Mouse (Mus musculus) MEL (cell line): ENCODE results near the gene Cadps. TPM values are rescaled to one million over a fixed set of nuclear protein-coding genes. Genes with fewer than 3 reads are reported as not detected.

Source experiments
- DNase-seq: peaks from one replicate; pipeline ENCODE4 v3.0.0; 2011; ENCODE audit warnings: low read depth, low spot score
- H3K27ac ChIP-seq: 2 replicates; pipeline ENCODE4 v1.5.1; 2012; ENCODE audit warnings: low read depth, mild to moderate bottlenecking, control low read depth, low read length, moderate library complexity; ENCODE audit not compliant: control insufficient read depth
- H3K27me3 ChIP-seq, 2 experiments: fragments of 150-350 bp in 1 of 2; sonication (generic) in 1 of 2; 2 replicates each; pipeline ENCODE4 v1.6.1; 2012; ENCODE audit warnings: low read length in 2 of 2, mild to moderate bottlenecking in 2 of 2, improper control_type of control experiment in 1 of 2, moderate library complexity in 1 of 2; ENCODE audit not compliant: insufficient read depth in 2 of 2, control insufficient read depth in 1 of 2
- H3K36me3 ChIP-seq, 2 experiments: 2 replicates each; pipeline ENCODE4 v1.6.1; 2012 to 2014; ENCODE audit warnings: low read length in 2 of 2, improper control_type of control experiment in 1 of 2, inconsistent platforms in 1 of 2, mild to moderate bottlenecking in 1 of 2; ENCODE audit not compliant: insufficient read depth in 2 of 2, control insufficient read depth in 1 of 2
- H3K4me1 ChIP-seq, 2 experiments: fragments of 150-350 bp in 1 of 2; sonication (generic) in 1 of 2; 2 replicates each; pipeline ENCODE4 v1.6.1; 2012; ENCODE audit warnings: low read length in 2 of 2, improper control_type of control experiment in 1 of 2, mild to moderate bottlenecking in 1 of 2; ENCODE audit not compliant: insufficient read depth in 2 of 2, control insufficient read depth in 1 of 2
- H3K4me3 ChIP-seq, 2 experiments: fragments of 150-350 bp in 1 of 2; sonication (generic) in 1 of 2; 2 replicates each; pipeline ENCODE4 v1.5.1; 2012; ENCODE audit warnings: low read depth in 2 of 2, low read length in 2 of 2, mild to moderate bottlenecking in 2 of 2, moderate library complexity in 2 of 2, control low read depth in 1 of 2, improper control_type of control experiment in 1 of 2; ENCODE audit not compliant: control insufficient read depth in 1 of 2, insufficient read depth in 1 of 2
- H3K79me2 ChIP-seq: 2 replicates; pipeline ENCODE4 v1.6.1; 2012; ENCODE audit warnings: mild to moderate bottlenecking, low read length, moderate library complexity; ENCODE audit not compliant: control insufficient read depth, poor library complexity, insufficient read depth
- H3K9ac ChIP-seq: 2 replicates; pipeline ENCODE4 v1.6.1; 2012; ENCODE audit warnings: low read depth, mild to moderate bottlenecking, control low read depth, low read length, moderate library complexity; ENCODE audit not compliant: control insufficient read depth, poor library complexity, severe bottlenecking
- H3K9me3 ChIP-seq: fragments of 150-350 bp; sonication (generic); replicated peaks from 2 replicates; pipeline ENCODE4 v1.6.1; 2012; ENCODE audit warnings: mild to moderate bottlenecking, low read length, improper control_type of control experiment, moderate library complexity; ENCODE audit not compliant: insufficient read depth
- BHLHE40 ChIP-seq: IDR thresholded peaks from 2 replicates; pipeline ENCODE4 v1.6.1; 2012; ENCODE audit warnings: low read depth, mild to moderate bottlenecking, inconsistent platforms, low read length, improper control_type of control experiment, borderline replicate concordance
- CHD1 ChIP-seq: IDR thresholded peaks from 2 replicates; pipeline ENCODE4 v1.6.1; 2012; ENCODE audit warnings: low read depth, mild to moderate bottlenecking, inconsistent platforms, low read length, improper control_type of control experiment
- CHD2 ChIP-seq: IDR thresholded peaks from 2 replicates; pipeline ENCODE4 v1.6.1; 2011; ENCODE audit warnings: low read length, improper control_type of control experiment
- CTCF ChIP-seq, 3 experiments: IDR thresholded peaks in 2 of 3; conservative IDR thresholded peaks in 1 of 3; 2 replicates each; pipeline ENCODE4 v1.5.1; 2011 to 2012; ENCODE audit warnings: low read length in 3 of 3, low read depth in 2 of 3, mild to moderate bottlenecking in 2 of 3, improper control_type of control experiment in 1 of 3, inconsistent platforms in 1 of 3, mixed read lengths in 1 of 3, moderate library complexity in 1 of 3; ENCODE audit not compliant: control insufficient read depth in 1 of 3, insufficient read depth in 1 of 3, poor library complexity in 1 of 3, severe bottlenecking in 1 of 3
- E2F4 ChIP-seq: IDR thresholded peaks from 2 replicates; pipeline ENCODE4 v1.6.1; 2011; ENCODE audit warnings: low read depth, low read length, improper control_type of control experiment, borderline replicate concordance
- ELF1 ChIP-seq: IDR thresholded peaks from 2 replicates; pipeline ENCODE4 v1.6.1; 2014; ENCODE audit warnings: low read depth, mild to moderate bottlenecking, inconsistent platforms, low read length, improper control_type of control experiment, moderate library complexity
- ETS1 ChIP-seq: IDR thresholded peaks from 2 replicates; pipeline ENCODE4 v1.6.1; 2012; ENCODE audit warnings: low read depth, mild to moderate bottlenecking, inconsistent platforms, low read length, improper control_type of control experiment, moderate library complexity
- GABPA ChIP-seq: IDR thresholded peaks from 2 replicates; pipeline ENCODE4 v1.6.1; 2012; ENCODE audit warnings: low read depth, mild to moderate bottlenecking, inconsistent platforms, low read length, improper control_type of control experiment, moderate library complexity
- JUND ChIP-seq: IDR thresholded peaks from 2 replicates; pipeline ENCODE4 v1.6.1; 2011; ENCODE audit warnings: low read depth, mild to moderate bottlenecking, improper control_type of control experiment, low read length
- MAZ ChIP-seq: IDR thresholded peaks from 2 replicates; pipeline ENCODE4 v1.6.1; 2012; ENCODE audit warnings: low read depth, mild to moderate bottlenecking, inconsistent platforms, low read length, improper control_type of control experiment
- MEF2A ChIP-seq: IDR thresholded peaks from 2 replicates; pipeline ENCODE4 v1.6.1; 2014; ENCODE audit warnings: low read depth, mild to moderate bottlenecking, inconsistent platforms, low read length, improper control_type of control experiment; ENCODE audit not compliant: poor library complexity, insufficient replicate concordance, severe bottlenecking; ENCODE audit errors: extremely low read depth
- MXI1 ChIP-seq: IDR thresholded peaks from 2 replicates; pipeline ENCODE4 v1.6.1; 2011; ENCODE audit warnings: mild to moderate bottlenecking, low read depth, low read length, improper control_type of control experiment
- MYC ChIP-seq: IDR thresholded peaks from 2 replicates; pipeline ENCODE4 v1.6.1; 2011; ENCODE audit warnings: low read depth, mild to moderate bottlenecking, low read length, improper control_type of control experiment, moderate library complexity
- NELFE ChIP-seq: IDR thresholded peaks from 2 replicates; pipeline ENCODE4 v1.6.1; 2011; ENCODE audit warnings: low read depth, low read length, improper control_type of control experiment
- NRF1 ChIP-seq: IDR thresholded peaks from 2 replicates; pipeline ENCODE4 v1.6.1; 2014; ENCODE audit warnings: low read depth, mild to moderate bottlenecking, inconsistent platforms, low read length, improper control_type of control experiment, moderate library complexity; ENCODE audit not compliant: poor library complexity, insufficient read depth, severe bottlenecking
- POLR2A ChIP-seq, 2 experiments: IDR thresholded peaks; 2 replicates each; pipeline ENCODE4 v1.6.1; 2011 to 2012; ENCODE audit warnings: low read length in 2 of 2, mild to moderate bottlenecking in 2 of 2, control low read depth in 1 of 2, improper control_type of control experiment in 1 of 2, low read depth in 1 of 2, moderate library complexity in 1 of 2; ENCODE audit not compliant: control insufficient read depth in 1 of 2, insufficient read depth in 1 of 2, poor library complexity in 1 of 2
- POLR2AphosphoS2 ChIP-seq: IDR thresholded peaks from 2 replicates; pipeline ENCODE4 v1.6.1; 2011; ENCODE audit warnings: low read length, improper control_type of control experiment
- POLR2AphosphoS5 ChIP-seq: IDR thresholded peaks from 2 replicates; pipeline ENCODE4 v1.6.1; 2012; ENCODE audit warnings: low read depth, borderline replicate concordance, mild to moderate bottlenecking, inconsistent platforms, low read length, moderate library complexity, mixed read lengths
- RCOR1 ChIP-seq: IDR thresholded peaks from 2 replicates; pipeline ENCODE4 v1.6.1; 2012; ENCODE audit warnings: low read depth, mild to moderate bottlenecking, inconsistent platforms, low read length, improper control_type of control experiment
- SMC3 ChIP-seq: IDR thresholded peaks from 2 replicates; pipeline ENCODE4 v1.6.1; 2011; ENCODE audit warnings: low read depth, low read length, improper control_type of control experiment
- TAL1 ChIP-seq: IDR thresholded peaks from 2 replicates; pipeline ENCODE4 v1.6.1; 2012; ENCODE audit warnings: mild to moderate bottlenecking, inconsistent platforms, low read length, moderate library complexity, mixed read lengths
- TCF12 ChIP-seq: IDR thresholded peaks from 2 replicates; pipeline ENCODE4 v1.6.1; 2014; ENCODE audit warnings: low read depth, mild to moderate bottlenecking, inconsistent platforms, low read length, improper control_type of control experiment, moderate library complexity
- USF1 ChIP-seq: IDR thresholded peaks from 2 replicates; pipeline ENCODE4 v1.6.1; 2014; ENCODE audit warnings: low read depth, mild to moderate bottlenecking, inconsistent platforms, low read length, improper control_type of control experiment, moderate library complexity
- USF2 ChIP-seq, 2 experiments: IDR thresholded peaks; 2 replicates each; pipeline ENCODE4 v1.6.1; 2011 to 2012; ENCODE audit warnings: improper control_type of control experiment in 2 of 2, low read length in 2 of 2, borderline replicate concordance in 1 of 2, inconsistent platforms in 1 of 2, low read depth in 1 of 2, mild to moderate bottlenecking in 1 of 2; ENCODE audit not compliant: insufficient read depth in 1 of 2
- ZC3H11A ChIP-seq: IDR thresholded peaks from 2 replicates; pipeline ENCODE4 v1.6.1; 2012; ENCODE audit warnings: low read depth, mild to moderate bottlenecking, inconsistent platforms, low read length, improper control_type of control experiment
- ZKSCAN1 ChIP-seq: IDR thresholded peaks from 2 replicates; pipeline ENCODE4 v1.6.1; 2012; ENCODE audit warnings: low read depth, mild to moderate bottlenecking, inconsistent platforms, low read length, improper control_type of control experiment, moderate library complexity
- ZMIZ1 ChIP-seq: IDR thresholded peaks from 2 replicates; pipeline ENCODE4 v1.6.1; 2012; ENCODE audit warnings: low read depth, mild to moderate bottlenecking, inconsistent platforms, low read length, improper control_type of control experiment, moderate library complexity
- ZNF384 ChIP-seq: IDR thresholded peaks from 2 replicates; pipeline ENCODE4 v1.6.1; 2012; ENCODE audit warnings: low read depth, mild to moderate bottlenecking, inconsistent platforms, low read length, improper control_type of control experiment
- polyA plus RNA-seq, 2 experiments: library from polyadenylated mRNA; stranded (reverse) in 1 of 2; unstranded in 1 of 2; fragments of >175 nt in 1 of 2; fragments of >200 nt in 1 of 2; gene quantifications; 2 replicates each; pipeline versions ENCODE4 v1.2.1 to v1.2.4; 2012; ENCODE audit warnings: low replicate concordance in 2 of 2, low read depth in 1 of 2; ENCODE audit not compliant: insufficient read length in 2 of 2, insufficient read depth in 1 of 2, missing spikeins in 1 of 2
- total RNA-seq: library from RNA; depleted of rRNA; stranded (reverse); fragments of 300-350 nt; gene quantifications from 2 replicates; pipeline ENCODE4 v1.2.3, GENCODE M21; 2012

Gene Cadps
- total and polyA plus RNA-seq, 3 experiments: not detected

DNA sequence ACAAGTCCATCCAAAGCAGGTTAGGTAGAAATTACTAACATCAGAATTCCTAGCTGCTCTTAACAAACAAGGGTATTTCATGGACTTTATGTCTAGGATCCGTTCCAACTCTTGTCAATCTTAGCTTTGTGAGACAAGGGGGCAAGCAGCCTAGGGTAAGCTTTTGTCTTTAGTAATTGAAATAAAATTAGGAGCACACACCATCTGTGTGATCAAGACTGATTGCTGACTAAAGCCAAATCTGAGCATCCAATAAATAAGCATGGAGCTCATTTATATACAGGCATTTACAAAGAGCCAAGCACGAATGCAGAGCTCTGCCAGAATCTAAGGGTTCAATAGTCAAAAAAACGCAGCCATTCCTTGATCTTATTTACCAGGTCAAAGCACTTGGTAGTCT is 104.1 kb downstream of the Cadps start:
- no peak overlapping the region for H3K9ac ChIP-seq
- H3K27ac ChIP-seq: no peak overlapping the region
- no peaks in the 10 kb centered on the region for H3K9me3 ChIP-seq
- no peak for DNase-seq
- H3K4me3 ChIP-seq: no peak overlapping the region
- H3K27me3 ChIP-seq: no peaks in the 10 kb centered on the region
- no peak for TF ChIP-seq CHD1
- TF ChIP-seq USF2 (IDR thresholded peaks at IDR 0.05; ENCODE audit: borderline replicate concordance in 1 of 2, insufficient read depth in 1 of 2, low read depth in 1 of 2, low read length in 2 of 2): no peak
- TF ChIP-seq MXI1: no peak
- TF ChIP-seq SMC3: no peak
- TF ChIP-seq TCF12: no peak
- TF ChIP-seq POLR2A (IDR thresholded peaks at IDR 0.05; ENCODE audit: control insufficient read depth in 1 of 2, insufficient read depth in 1 of 2, low read depth in 1 of 2, low read length in 2 of 2, poor library complexity in 1 of 2): no peak
- TF ChIP-seq MAZ: no peak
- no peak for TF ChIP-seq MEF2A
- TF ChIP-seq ETS1: no peak
- TF ChIP-seq BHLHE40: no peak
- TF ChIP-seq POLR2AphosphoS2: no peak
- TF ChIP-seq JUND: no peak
- no peak for TF ChIP-seq E2F4
- no peak for TF ChIP-seq ZMIZ1
- no peak for TF ChIP-seq NELFE
- no peak for TF ChIP-seq TAL1
- no peak for TF ChIP-seq ZKSCAN1
- no peak for TF ChIP-seq NRF1
- TF ChIP-seq POLR2AphosphoS5: no peak
- TF ChIP-seq, all 39 proteins: peak for 0
- H3K36me3 ChIP-seq: no peaks in the 10 kb centered on the region
- no peaks in the 10 kb centered on the region for H3K79me2 ChIP-seq
- no peaks in the 10 kb centered on the region for H3K4me1 ChIP-seq

DNA sequence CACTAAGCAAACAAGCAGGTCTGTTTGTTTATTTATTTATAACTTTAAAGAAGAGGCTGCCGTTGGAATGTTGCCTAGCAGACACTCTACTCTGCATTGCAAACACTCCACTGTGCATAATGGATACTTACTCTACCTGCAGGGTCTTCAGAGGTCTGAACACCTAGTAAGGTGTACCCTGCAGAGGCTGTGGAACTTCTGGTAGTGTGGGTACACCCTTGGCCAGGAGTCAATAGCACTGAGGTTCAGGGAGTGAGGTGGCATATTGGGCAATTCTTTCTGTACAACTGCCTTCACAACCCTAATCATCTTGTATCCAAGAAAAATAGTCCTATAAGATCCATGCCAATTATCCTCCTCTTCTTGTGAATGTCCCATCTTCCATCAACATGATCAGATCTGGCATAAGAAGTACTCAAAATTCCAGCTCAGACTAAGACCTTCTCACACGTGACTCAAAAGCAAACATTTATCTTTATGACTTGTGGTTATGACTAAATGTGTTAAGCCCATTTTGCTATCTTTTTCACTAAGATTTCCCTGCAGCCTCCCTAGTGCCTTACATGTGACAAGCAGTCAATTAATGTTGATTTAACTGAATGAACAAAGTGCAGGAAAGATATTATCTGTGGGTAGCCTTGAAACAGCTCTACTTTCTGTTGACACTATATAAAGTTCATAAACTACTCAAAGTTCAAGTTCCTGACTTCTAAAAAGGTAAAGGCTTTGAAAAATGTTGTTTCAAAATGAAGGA is 106.8 kb downstream of the Cadps start:
- H3K9me3 ChIP-seq: no peaks in the 10 kb centered on the region
- H3K27ac ChIP-seq: no peak overlapping the region
- no peak overlapping the region for H3K9ac ChIP-seq
- no peaks in the 10 kb centered on the region for H3K4me1 ChIP-seq
- TF ChIP-seq RCOR1 (no peak), NELFE (no peak), TCF12 (no peak), SMC3 (no peak), ELF1 (no peak), MXI1 (no peak), GABPA (no peak), TAL1 (no peak), CTCF (IDR thresholded peaks at IDR 0.05 in 2 of 3, conservative IDR thresholded peaks at IDR 0.05 in 1 of 3; ENCODE audit: control insufficient read depth in 1 of 3, insufficient read depth in 1 of 3, low read depth in 2 of 3, low read length in 3 of 3, poor library complexity in 1 of 3, severe bottlenecking in 1 of 3) (no peak), ZMIZ1 (no peak), ZC3H11A (no peak), MYC (no peak), USF1 (no peak), ZNF384 (no peak), CHD2 (no peak), E2F4 (no peak), USF2 (IDR thresholded peaks at IDR 0.05; ENCODE audit: borderline replicate concordance in 1 of 2, insufficient read depth in 1 of 2, low read depth in 1 of 2, low read length in 2 of 2) (no peak), POLR2A (IDR thresholded peaks at IDR 0.05; ENCODE audit: control insufficient read depth in 1 of 2, insufficient read depth in 1 of 2, low read depth in 1 of 2, low read length in 2 of 2, poor library complexity in 1 of 2) (no peak)
- TF ChIP-seq, all 39 proteins: peak for 0
- DNase-seq: no peak
- no peaks in the 10 kb centered on the region for H3K27me3 ChIP-seq
- H3K4me3 ChIP-seq: no peak overlapping the region
- H3K36me3 ChIP-seq: no peaks in the 10 kb centered on the region
- no peaks in the 10 kb centered on the region for H3K79me2 ChIP-seq
